Mouse (Mus musculus) G1E-ER4 (cell line): ENCODE results near the gene Cab39. TPM values are rescaled to one million over a fixed set of nuclear protein-coding genes. Genes with fewer than 3 reads are reported as not detected.

ENCODE experiments used
- GATA1 ChIP-seq: IDR thresholded peaks from one replicate; pipeline ENCODE4 v1.8.0; 2012; ENCODE audit warnings: low read length, inconsistent platforms
- polyA plus RNA-seq: library from polyadenylated mRNA; stranded (reverse); fragments of >175 nt; gene quantifications from 2 replicates; pipeline ENCODE4 v1.2.3, GENCODE M21; 2012

Gene Cab39
- polyA plus RNA-seq, 1 experiment = 51.3 TPM

DNA sequence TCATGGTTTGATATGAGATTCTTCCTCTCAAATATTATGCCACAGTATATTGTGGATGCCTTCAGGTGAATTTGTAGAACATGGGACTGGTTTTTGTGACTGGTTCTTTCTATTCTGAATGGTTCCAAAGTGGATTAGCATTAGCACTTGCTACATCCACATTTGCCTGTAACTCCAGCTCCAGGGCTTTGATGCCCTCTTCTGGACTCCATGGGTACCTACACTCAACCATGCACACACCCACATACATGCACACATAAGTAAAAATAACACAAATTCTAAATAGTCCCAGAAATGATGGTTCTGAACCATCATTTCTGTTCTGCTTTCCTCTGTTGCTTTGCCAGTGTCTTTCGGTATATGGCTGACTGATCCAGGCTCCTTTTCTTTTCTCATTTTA, 26.5 kb downstream of the Cab39 start:
- no peak for TF ChIP-seq GATA1

DNA sequence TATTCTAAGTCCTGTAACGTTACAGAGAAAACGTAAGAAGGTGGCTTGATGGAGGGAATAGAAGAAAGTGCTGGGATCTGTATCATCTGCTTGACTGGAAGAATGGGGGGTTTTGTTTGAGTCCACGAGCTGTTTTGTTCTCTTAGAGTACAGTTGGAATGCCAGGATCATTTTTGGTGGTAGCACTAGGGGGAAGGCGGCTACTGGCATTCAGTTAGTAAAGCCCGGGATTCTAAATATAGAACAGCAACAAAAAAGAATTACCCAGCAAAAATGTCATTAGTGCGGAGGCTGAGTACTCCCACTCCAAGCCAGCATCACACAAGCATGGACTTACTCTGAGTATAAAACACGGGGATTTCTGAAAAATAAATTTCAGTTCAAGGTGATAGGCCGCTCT, 29.0 kb downstream of the Cab39 start:
- no peak for TF ChIP-seq GATA1

DNA sequence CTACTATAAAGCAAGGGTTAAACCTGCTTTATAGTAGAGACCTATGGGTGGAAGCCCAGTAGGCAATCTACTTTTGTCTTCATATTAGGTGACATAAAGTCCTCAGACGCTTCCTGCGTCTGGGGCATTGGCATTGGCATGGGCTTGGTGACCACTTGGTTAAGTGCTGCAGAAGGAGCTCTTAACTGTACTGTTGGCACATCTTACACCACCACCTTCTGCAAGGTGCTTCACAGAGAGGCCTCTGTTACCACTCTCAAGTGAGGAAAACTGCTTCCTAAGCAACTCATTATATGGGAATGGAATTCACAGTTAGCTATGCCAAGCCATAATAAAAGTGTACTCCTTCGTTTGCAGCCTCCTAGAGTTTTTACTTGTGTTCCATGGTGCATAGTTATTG, 31.7 kb downstream of the Cab39 start:
- TF ChIP-seq GATA1 = no peak

- TF ChIP-seq GATA1 = no peak
Measured at GRCm38 (mm10) chr1:85827166-85827565, 33.9 kb downstream of the Cab39 start.

- no peak for TF ChIP-seq GATA1
Measured at GRCm38 (mm10) chr1:85829016-85829415, 35.8 kb downstream of the Cab39 start.

DNA sequence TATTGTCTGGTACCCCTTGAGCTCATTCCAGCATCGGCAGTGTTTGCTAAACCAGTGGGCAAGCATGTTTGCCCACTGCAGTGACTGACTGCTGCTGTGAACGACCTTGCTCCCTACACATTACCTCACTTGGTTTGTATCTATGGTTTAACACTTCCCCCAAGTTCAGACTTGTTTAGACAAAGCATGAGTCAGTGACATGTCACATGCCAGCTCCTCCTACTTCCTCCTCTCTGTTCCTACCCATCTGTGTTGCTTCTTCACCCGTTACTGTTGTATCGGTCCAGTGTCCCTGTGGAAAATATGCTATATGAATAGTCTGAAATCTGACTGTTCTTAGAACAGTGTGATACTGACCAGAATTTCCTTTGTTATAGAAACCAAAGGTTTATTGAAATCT, 44.8 kb downstream of the Cab39 start:
- no peak for TF ChIP-seq GATA1

GRCm38 (mm10) chr1:85839356-85839755, 46.1 kb downstream of the Cab39 start:
- no peak for TF ChIP-seq GATA1

DNA sequence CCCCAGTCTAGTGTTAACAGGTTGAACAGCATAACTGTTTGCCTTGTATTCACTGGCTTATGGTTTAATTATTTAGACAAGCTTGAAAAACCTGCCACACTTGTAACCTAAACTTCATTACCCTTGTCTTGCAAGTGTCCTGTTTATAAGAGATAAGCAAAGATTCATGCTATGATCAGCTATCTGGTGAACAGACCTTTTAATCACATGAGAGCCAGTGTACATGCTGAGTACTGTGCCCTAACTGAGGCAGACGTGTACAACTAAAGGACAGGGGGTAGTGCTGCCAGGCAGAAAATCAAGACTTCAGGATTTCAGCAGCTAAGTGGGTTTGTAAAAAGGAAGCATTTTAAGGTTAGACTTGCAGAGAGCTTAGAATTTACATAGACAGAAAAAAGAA, 46.5 kb downstream of the Cab39 start:
- no peak for TF ChIP-seq GATA1

DNA sequence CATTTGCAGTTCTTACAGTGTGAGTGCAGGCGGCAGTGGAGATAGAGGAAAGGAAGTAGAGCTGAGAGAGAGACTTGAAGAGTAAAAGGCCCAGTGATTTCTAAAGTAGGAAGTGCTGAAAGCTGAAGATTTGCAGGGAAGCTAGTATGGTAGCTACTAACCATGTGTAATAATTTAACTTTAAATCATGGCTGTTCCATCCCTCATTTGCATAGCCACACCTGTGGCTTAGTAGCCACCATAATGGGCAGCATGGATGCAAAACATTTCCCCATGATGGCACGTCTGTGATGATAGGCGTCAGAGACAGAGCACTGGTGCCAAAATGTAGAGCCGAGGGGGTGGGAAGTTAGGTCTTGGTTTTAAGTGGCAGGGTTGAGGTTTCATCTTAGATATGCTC, 47.2 kb downstream of the Cab39 start:
- no peak for TF ChIP-seq GATA1

DNA sequence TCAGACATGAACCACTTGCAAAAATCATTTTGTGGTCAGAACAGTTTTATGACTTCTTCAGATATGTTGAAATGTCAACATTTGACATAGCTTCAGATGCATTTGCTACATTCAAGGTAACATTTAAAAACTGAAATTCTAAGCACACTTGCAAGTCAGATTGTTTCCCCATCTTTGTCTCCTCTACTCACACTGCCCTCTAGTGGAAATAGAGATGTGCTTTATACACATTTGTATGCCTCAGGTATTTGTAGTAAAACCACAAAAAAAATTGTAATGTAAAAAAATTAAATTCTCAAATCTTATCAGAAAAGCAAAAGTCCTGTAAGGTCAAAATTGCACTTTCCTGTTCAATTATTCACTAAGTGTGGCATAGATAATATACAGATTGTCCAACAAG, 49.0 kb downstream of the Cab39 start:
- TF ChIP-seq GATA1 = no peak

GRCm38 (mm10) chr1:85843291-85843863, 50.1 kb downstream of the Cab39 start:
- no peak for TF ChIP-seq GATA1

- no peak for TF ChIP-seq GATA1
Measured at GRCm38 (mm10) chr1:85844981-85845380, 51.7 kb downstream of the Cab39 start.

DNA sequence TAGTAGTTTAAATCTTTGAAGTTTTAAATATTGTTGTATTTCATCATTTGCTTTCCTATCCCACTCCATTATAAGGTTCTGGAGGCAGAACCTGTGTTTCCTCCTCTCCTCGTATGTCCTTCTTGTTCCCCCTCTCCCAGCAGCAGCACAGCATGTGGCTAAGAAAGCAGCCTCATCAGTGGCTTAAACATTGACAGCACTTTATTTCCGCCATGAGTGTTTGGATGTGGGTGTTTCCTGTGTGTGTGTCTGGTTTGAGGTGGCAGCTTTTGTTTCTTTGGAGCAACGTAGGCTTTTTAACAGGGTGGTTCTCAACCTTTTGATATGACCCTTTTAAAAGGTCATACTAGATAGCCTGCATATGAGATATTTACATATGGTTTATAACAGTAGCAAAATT, 52.2 kb downstream of the Cab39 start:
- no peak for TF ChIP-seq GATA1

DNA sequence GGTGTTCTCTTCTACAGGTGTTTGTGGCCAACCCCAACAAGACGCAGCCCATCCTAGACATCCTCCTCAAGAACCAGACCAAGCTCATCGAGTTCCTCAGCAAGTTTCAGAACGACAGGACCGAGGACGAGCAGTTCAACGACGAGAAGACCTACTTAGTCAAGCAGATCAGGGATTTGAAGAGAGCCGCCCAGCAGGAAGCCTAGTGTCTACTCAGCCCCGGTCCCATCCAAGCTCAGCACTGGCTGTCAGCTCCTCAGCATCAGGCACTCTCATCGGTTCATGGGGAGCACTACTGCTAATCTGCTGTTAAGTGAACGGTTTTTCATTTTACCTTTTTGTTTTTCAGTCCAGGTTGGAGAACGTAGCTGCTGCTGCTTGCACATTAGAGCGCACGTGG, 55.8 kb downstream of the Cab39 start:
- TF ChIP-seq GATA1 = no peak

DNA sequence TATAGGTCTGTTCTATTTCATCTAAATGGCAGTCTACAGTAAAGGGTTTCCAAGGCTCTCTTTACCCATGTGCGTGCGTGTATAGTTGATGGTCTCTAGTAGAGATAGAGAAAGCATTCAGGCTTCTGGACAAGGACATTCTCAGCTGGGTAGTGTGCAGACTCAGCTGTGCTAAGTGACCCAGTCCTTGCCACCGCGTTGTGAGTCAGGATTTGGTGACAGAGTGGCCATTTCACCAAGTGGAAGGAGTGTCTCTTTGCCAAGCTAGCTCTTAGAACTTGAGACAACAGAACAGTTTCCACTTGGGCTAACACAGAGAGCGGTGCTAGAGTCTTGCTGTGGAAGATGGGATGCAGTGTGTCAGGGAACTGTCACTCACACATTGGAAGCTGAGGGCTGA, 57.6 kb downstream of the Cab39 start:
- no peak for TF ChIP-seq GATA1

- TF ChIP-seq GATA1 = no peak
Measured at GRCm38 (mm10) chr1:85852996-85853689, 59.9 kb downstream of the Cab39 start.

DNA sequence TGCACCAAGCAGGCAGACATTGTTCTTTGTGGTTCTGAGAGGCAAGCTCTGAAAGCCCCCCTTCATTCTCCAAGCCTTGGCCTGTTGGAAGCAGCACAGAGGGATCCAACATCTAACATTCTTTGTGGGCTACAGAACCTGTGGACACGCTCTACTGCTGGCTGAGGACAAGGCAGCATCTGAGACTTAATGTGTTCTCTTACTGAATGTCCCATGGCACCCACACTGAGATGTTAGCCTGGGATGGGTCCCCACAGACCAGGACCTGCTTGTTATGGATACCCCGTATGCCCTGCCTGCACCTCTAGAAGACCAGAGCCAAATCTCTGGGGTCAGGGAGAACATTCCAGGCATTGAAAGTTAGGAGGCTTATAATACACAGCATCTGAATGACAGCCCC, 60.6 kb downstream of the Cab39 start:
- TF ChIP-seq GATA1 = no peak

DNA sequence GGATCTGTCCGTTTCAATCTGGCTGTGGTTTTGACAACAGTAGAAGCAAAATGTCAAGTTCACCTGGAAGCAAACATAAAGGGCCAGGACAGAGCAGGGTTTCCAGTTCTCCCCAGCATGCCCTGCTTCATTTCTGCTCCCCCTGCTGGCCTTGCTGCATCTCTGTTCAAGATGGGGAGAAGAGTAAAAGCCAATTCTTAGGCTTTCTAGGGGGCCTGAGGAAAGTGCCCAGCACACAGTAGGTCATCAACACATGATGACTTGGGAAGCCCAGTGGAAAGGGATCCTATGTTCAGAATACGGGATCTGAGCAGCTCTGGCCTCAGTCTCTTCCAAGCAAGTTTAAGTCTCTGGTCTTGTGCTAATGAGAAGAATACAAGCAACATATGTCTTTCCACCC, 61.2 kb downstream of the Cab39 start:
- no peak for TF ChIP-seq GATA1

- TF ChIP-seq GATA1 = no peak
Measured at GRCm38 (mm10) chr1:85856266-85856665, 63.0 kb downstream of the Cab39 start.
